ENCODE assay signal across 24 mouse cellular contexts in the genomic region with DNA sequence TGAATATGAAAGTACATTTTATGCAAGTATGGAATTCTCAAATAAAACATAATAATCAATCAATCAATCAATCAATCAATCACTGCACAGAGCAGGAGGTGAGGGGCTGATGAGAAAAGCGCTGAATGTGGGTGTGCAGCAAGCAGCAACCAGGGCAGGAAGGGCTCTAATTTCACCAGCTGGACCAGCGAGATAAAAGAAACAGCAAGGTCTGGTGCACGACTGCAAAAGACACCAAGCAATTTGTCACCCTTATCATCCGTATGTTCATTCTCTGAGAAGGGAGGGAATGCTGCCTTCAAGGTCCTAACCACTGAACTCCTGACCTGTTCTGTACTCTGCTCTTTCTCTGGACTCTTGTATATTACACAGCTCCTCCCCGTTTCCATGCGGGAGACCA. TPM values are rescaled to one million over a fixed set of nuclear protein-coding genes. Genes with fewer than 3 reads are reported as not detected.
A peak's percentile ranks its signal among the peaks of the same experiment; 100 is the strongest.
DNase-seq lines count a peak whose midpoint lies in the region; ATAC-seq and TF ChIP-seq lines count a peak whose summit lies in the region.
"Had no signal": no experiment of that assay in that cellular context is flagged by ENCODE, and none has a peak within 500 bp of the region (broad histone marks: within the 10 kb centered on the region; RNA-seq: fewer than 3 reads in every experiment).

No protein-coding gene starts in this region.

- peak overlapping the region; percentile 53 for H3K4me3 ChIP-seq in testis, adult 2 months (ENCODE audit: control insufficient read depth, low read depth, low read length)
- no peak overlapping the region for H3K4me3 ChIP-seq in kidney, embryonic 14.5 days (ENCODE audit: low read length)
- H3K4me3 ChIP-seq: embryonic facial prominence, embryonic 10.5 days; embryonic facial prominence, embryonic 13.5 days; erythroblast, embryonic 14.5 days; forebrain, embryonic 12.5 days; forebrain, embryonic 15.5 days; heart, adult 2 months; heart, embryonic 10.5 days; heart, embryonic 13.5 days; hindbrain, embryonic 12.5 days; hindbrain, embryonic 15.5 days had no signal

- 0 out of 2 replicates have a peak, but pooled peaks have one; percentile 15 for ATAC-seq in common myeloid progenitor, adult 5-6 weeks (replicated peaks; ENCODE audit: low read depth, poor library complexity, severe bottlenecking)
- peak; percentile 57 for ATAC-seq in megakaryocyte-erythroid progenitor cell, adult 5-6 weeks (replicated peaks; ENCODE audit: low FRiP score, low TSS enrichment, poor library complexity, severe bottlenecking)
- no peak for ATAC-seq in kidney, embryonic 14.5 days (ENCODE audit: low FRiP score, low TSS enrichment)
- ATAC-seq: CD4-positive, CD25-positive, alpha-beta regulatory T cell, adult 4 months; forebrain, embryonic 15.5 days had no signal

- no peak overlapping the region for H3K9ac ChIP-seq in kidney, embryonic 14.5 days (ENCODE audit: low read depth, low read length)
- H3K9ac ChIP-seq: embryonic facial prominence, embryonic 13.5 days; forebrain, embryonic 12.5 days; forebrain, embryonic 15.5 days; heart, embryonic 13.5 days; hindbrain, embryonic 12.5 days; hindbrain, embryonic 15.5 days had no signal

- no peaks in the 10 kb centered on the region for H3K27me3 ChIP-seq in testis, adult 2 months (ENCODE audit: control insufficient read depth, insufficient read depth, low read length)
- H3K27me3 ChIP-seq in kidney, embryonic 14.5 days (ENCODE audit: control insufficient read depth, insufficient read depth, low read length), result no peaks in the 10 kb centered on the region
- H3K27me3 ChIP-seq: embryonic facial prominence, embryonic 13.5 days; forebrain, embryonic 12.5 days; forebrain, embryonic 15.5 days; heart, embryonic 13.5 days; hindbrain, embryonic 12.5 days; hindbrain, embryonic 15.5 days had no signal

- H3K9me3 ChIP-seq in kidney, embryonic 14.5 days (ENCODE audit: control insufficient read depth, low read length), result peaks cover 6% of the 10 kb centered on the region; the same call in 1 of the 2 replicates
- H3K9me3 ChIP-seq: forebrain, embryonic 15.5 days; heart, embryonic 13.5 days; hindbrain, embryonic 15.5 days had no signal

- H3K4me1 ChIP-seq in testis, adult 2 months (ENCODE audit: control insufficient read depth, insufficient read depth, low read length), result peaks cover 4% of the 10 kb centered on the region
- no peaks in the 10 kb centered on the region for H3K4me1 ChIP-seq in kidney, embryonic 14.5 days (ENCODE audit: control insufficient read depth, insufficient read depth, low read length)
- H3K4me1 ChIP-seq: embryonic facial prominence, embryonic 10.5 days; embryonic facial prominence, embryonic 13.5 days; forebrain, embryonic 12.5 days; forebrain, embryonic 15.5 days; hindbrain, embryonic 12.5 days; hindbrain, embryonic 15.5 days had no signal

- no peak for DNase-seq in testis, postnatal 14 days (ENCODE audit: low spot score)
- DNase-seq in gastrocnemius, postnatal 25 days, result no peak
- DNase-seq: adrenal gland, postnatal 10 days; adrenal gland, postnatal 36 days; cerebellum, adult 18-20 months; cerebellum, adult 9-11 months; cerebellum, postnatal 25 days; embryo, embryonic 11 days; gastrocnemius, postnatal 36 days; heart, adult 2 months had no signal

- TF ChIP-seq CTCF in testis, adult 2 months (IDR thresholded peaks at IDR 0.05; ENCODE audit: control insufficient read depth, insufficient read depth, insufficient replicate concordance, low read depth, low read length), result no peak

- no peak overlapping the region for H3K4me2 ChIP-seq in kidney, embryonic 14.5 days (replicated peaks; ENCODE audit: low read depth, low read length)
- H3K4me2 ChIP-seq: embryonic facial prominence, embryonic 13.5 days; forebrain, embryonic 12.5 days; forebrain, embryonic 15.5 days; heart, embryonic 13.5 days; hindbrain, embryonic 12.5 days; hindbrain, embryonic 15.5 days had no signal

- H3K27ac ChIP-seq in testis, adult 2 months (ENCODE audit: control insufficient read depth, insufficient read depth, low read depth, low read length), result no peak overlapping the region; the same call in 1 of the 2 replicates
- H3K27ac ChIP-seq in kidney, embryonic 14.5 days (ENCODE audit: low read depth, low read length), result no peak overlapping the region
- H3K27ac ChIP-seq: embryonic facial prominence, embryonic 10.5 days; embryonic facial prominence, embryonic 13.5 days; forebrain, embryonic 12.5 days; forebrain, embryonic 15.5 days; heart, adult 2 months; heart, embryonic 10.5 days; heart, embryonic 13.5 days; hindbrain, embryonic 12.5 days; hindbrain, embryonic 15.5 days had no signal

- 60% methylated on average over 6 of the region's 6 CpGs for WGBS in kidney, embryonic 14.5 days

- H3K36me3 ChIP-seq in testis, adult 2 months (ENCODE audit: control insufficient read depth, insufficient read depth, low read length), result no peaks in the 10 kb centered on the region
- H3K36me3 ChIP-seq in kidney, embryonic 14.5 days (ENCODE audit: control insufficient read depth, insufficient read depth, low read length), result no peaks in the 10 kb centered on the region
- H3K36me3 ChIP-seq: embryonic facial prominence, embryonic 10.5 days; embryonic facial prominence, embryonic 13.5 days; forebrain, embryonic 12.5 days; forebrain, embryonic 15.5 days; heart, embryonic 10.5 days; heart, embryonic 13.5 days; hindbrain, embryonic 12.5 days; hindbrain, embryonic 15.5 days had no signal

- no peak for TF ChIP-seq POLR2A in testis, adult 2 months (IDR thresholded peaks at IDR 0.05; ENCODE audit: control insufficient read depth, low read depth, low read length)

RNA-seq across cellular contexts. Expression of a gene that starts 8.1 kb away (rescaled TPM):
- polyA plus RNA-seq in testis, adult 2 months (2012; rRNA removed), result 6.8 and 7.9 TPM in 2 replicates
- total RNA-seq in common myeloid progenitor, adult 5-6 weeks (2017), result 16.3 and 17.8 TPM in 2 replicates
- total RNA-seq in megakaryocyte-erythroid progenitor cell, adult 5-6 weeks (2014; fragmentation: Nextera tagmentation), result 11.7 and 17.2 TPM in 2 replicates
- 9.4 and 14.8 TPM in 2 replicates for total RNA-seq in megakaryocyte-erythroid progenitor cell, adult 5-6 weeks (2017)
- total RNA-seq in gastrocnemius, postnatal 25 days (2021), result 10 to 100 TPM; 16.5 to 17.7 TPM
- polyA plus RNA-seq in kidney, embryonic 14.5 days (2014; fragmentation: Nextera tagmentation; extraction: Ambion mirVana), result 20.3 and 27.3 TPM in 2 replicates

RNA-seq across cellular contexts. Expression of a gene that starts 59.4 kb away (rescaled TPM):
- 4.5 and 4.6 TPM in 2 replicates for polyA plus RNA-seq in testis, adult 2 months (2012; rRNA removed)
- total RNA-seq in common myeloid progenitor, adult 5-6 weeks (2017), result 8.6 and 9.6 TPM in 2 replicates
- 8.2 and 8.8 TPM in 2 replicates for total RNA-seq in megakaryocyte-erythroid progenitor cell, adult 5-6 weeks (2014; fragmentation: Nextera tagmentation)
- total RNA-seq in megakaryocyte-erythroid progenitor cell, adult 5-6 weeks (2017), result 6.2 and 7.5 TPM in 2 replicates
- total RNA-seq in gastrocnemius, postnatal 25 days (2021), result 1 to 10 TPM; 8.5 to 8.6 TPM
- polyA plus RNA-seq in kidney, embryonic 14.5 days (2014; fragmentation: Nextera tagmentation; extraction: Ambion mirVana), result 14.6 and 32.4 TPM in 2 replicates
